Mouse (Mus musculus): ENCODE data around the gene Acot12.

Acot12 gene

DNA sequence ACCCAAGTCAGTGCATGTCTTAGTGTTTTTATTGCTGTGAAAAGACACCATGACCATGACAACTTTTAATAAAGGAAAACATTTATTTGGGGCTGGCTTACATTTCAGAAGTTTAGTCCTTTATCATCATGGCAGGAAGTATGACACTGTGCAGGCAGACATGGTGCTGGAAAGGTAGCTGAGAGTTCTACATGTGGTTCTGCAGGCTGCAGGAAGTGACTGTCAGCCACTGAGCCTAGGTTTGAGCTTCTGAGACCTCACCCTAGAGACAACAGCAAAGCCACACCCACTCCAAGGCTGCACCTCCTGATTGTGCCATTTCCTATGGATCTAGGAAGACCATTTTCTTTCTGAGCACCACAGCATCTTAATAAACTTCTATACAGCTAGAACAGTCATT, 86.6 kb downstream of the Acot12 start:
- no peak for DNase-seq

All from lung, adult 18-20 months (tissue).